ENCODE assay signal across 9 mouse cellular contexts in genomic region chr7:96756104-96756742, GRCm38 (mm10).
DNase-seq lines count a peak whose midpoint lies in the region; ATAC-seq lines count a peak whose summit lies in the region.
"Had no signal": no experiment of that assay in that cellular context is flagged by ENCODE, and none has a peak within 500 bp of the region (broad histone marks: within the 10 kb centered on the region; RNA-seq: fewer than 3 reads in every experiment).

No protein-coding gene starts in this region.

- peak overlapping the region; percentile 73 for H3K27ac ChIP-seq in midbrain, embryonic 10.5 days (replicated peaks)
- H3K27ac ChIP-seq in midbrain, embryonic 16.5 days (ENCODE audit: low read length): no peak overlapping the region
- peak overlapping the region; percentile 72 for H3K27ac ChIP-seq in stomach, embryonic 15.5 days

- H3K4me3 ChIP-seq in midbrain, embryonic 10.5 days: no peak overlapping the region
- no peak overlapping the region for H3K4me3 ChIP-seq in midbrain, embryonic 16.5 days (ENCODE audit: low read depth, low read length)
- H3K4me3 ChIP-seq in stomach, embryonic 15.5 days (replicated peaks): no peak overlapping the region

- peaks cover 20% of the 10 kb centered on the region for H3K36me3 ChIP-seq in midbrain, embryonic 10.5 days
- H3K36me3 ChIP-seq in midbrain, embryonic 16.5 days (ENCODE audit: control insufficient read depth, insufficient read depth, low read length): no peaks in the 10 kb centered on the region
- H3K36me3 ChIP-seq in stomach, embryonic 15.5 days: no peaks in the 10 kb centered on the region

- peaks cover 46% of the 10 kb centered on the region for H3K4me1 ChIP-seq in midbrain, embryonic 10.5 days
- H3K4me1 ChIP-seq in midbrain, embryonic 16.5 days (ENCODE audit: control insufficient read depth, insufficient read depth, low read length): peaks cover 13% of the 10 kb centered on the region
- peaks cover 19% of the 10 kb centered on the region for H3K4me1 ChIP-seq in stomach, embryonic 15.5 days

- DNase-seq in cerebellum, adult 18-20 months: peak; percentile 29 to 33
- no peak for DNase-seq in cerebellum, adult 11 months
- no peak for DNase-seq in midbrain, embryonic 10.5 days (ENCODE audit: low spot score)
- DNase-seq in heart, postnatal 4 days: peak; percentile 21
- DNase-seq in left cerebral cortex, adult 11 months (ENCODE audit: low spot score): no peak
- DNase-seq: layer of hippocampus, adult 9-11 months had no signal

- H3K9ac ChIP-seq in midbrain, embryonic 16.5 days (ENCODE audit: low read depth, low read length): no peak overlapping the region
- H3K9ac ChIP-seq in stomach, embryonic 15.5 days: no peak overlapping the region

- no peaks in the 10 kb centered on the region for H3K9me3 ChIP-seq in midbrain, embryonic 10.5 days (replicated peaks)
- no peaks in the 10 kb centered on the region for H3K9me3 ChIP-seq in midbrain, embryonic 16.5 days (replicated peaks; ENCODE audit: control insufficient read depth, low read length, poor library complexity, severe bottlenecking)
- no peaks in the 10 kb centered on the region for H3K9me3 ChIP-seq in stomach, embryonic 15.5 days

- no peaks in the 10 kb centered on the region for H3K27me3 ChIP-seq in midbrain, embryonic 10.5 days (ENCODE audit: low read depth, poor library complexity, severe bottlenecking)
- H3K27me3 ChIP-seq in midbrain, embryonic 16.5 days (ENCODE audit: control insufficient read depth, insufficient read depth, low read depth, low read length): no peaks in the 10 kb centered on the region
- no peaks in the 10 kb centered on the region for H3K27me3 ChIP-seq in stomach, embryonic 15.5 days (replicated peaks)

- 54% methylated on average over 10 of the region's 10 CpGs for WGBS in midbrain, embryonic 10.5 days
- WGBS in midbrain, embryonic 16.5 days: 35% methylated on average over 10 of the region's 10 CpGs
- 47% methylated on average over 10 of the region's 10 CpGs for WGBS in stomach, embryonic 15.5 days

- H3K4me2 ChIP-seq in midbrain, embryonic 16.5 days (ENCODE audit: low read length): no peak overlapping the region
- no peak overlapping the region for H3K4me2 ChIP-seq in stomach, embryonic 15.5 days

- ATAC-seq in midbrain, embryonic 16.5 days: no peak
- no peak for ATAC-seq in stomach, embryonic 15.5 days (ENCODE audit: insufficient read depth, low FRiP score, low read depth)
- ATAC-seq in CD4-positive, CD25-positive, alpha-beta regulatory T cell, adult 4 months: no peak

Comparison
In these comparisons a context has a peak if more than half of its experiments do, and no peak if none do; other contexts are left out.
1. DNase-seq: peak in cerebellum, adult 18-20 months (2 of 2) and heart, postnatal 4 days (single experiment); none in cerebellum, adult 11 months (single experiment), midbrain, embryonic 10.5 days (single experiment) and left cerebral cortex, adult 11 months (single experiment).